In the genomic region with DNA sequence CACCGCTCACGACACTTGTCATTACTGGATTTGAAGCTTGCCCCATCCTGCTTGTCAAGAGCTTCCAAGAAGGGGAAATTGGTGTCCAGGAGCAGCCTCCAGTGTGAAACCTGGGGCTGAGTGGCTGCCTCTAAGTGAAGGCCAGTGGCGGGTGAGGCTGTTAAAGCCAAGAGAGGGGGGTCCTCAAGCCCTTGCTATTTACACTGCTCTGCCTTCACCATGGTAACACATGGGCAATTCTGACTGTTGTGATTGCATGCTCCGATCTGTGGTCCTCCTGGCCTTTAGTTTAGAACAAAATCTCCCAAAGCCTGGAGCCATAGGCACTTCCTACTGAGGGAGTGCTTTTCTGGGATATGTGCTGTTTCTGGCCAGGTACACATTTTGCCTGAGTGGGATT, we compare ENCODE assay signal across 16 mouse cellular contexts.
DNase-seq lines count a peak whose midpoint lies in the region; ATAC-seq lines count a peak whose summit lies in the region.
"Had no signal": no experiment of that assay in that cellular context is flagged by ENCODE, and none has a peak within 500 bp of the region (broad histone marks: within the 10 kb centered on the region; RNA-seq: fewer than 3 reads in every experiment).

No protein-coding gene starts in this region.

- 22% methylated on average over 4 of the region's 4 CpGs for WGBS in forebrain, embryonic 10.5 days
- WGBS in hindbrain, embryonic 15.5 days: 22% methylated on average over 4 of the region's 4 CpGs
- 34% methylated on average over 4 of the region's 4 CpGs for WGBS in neural tube, embryonic 11.5 days
- WGBS in liver, embryonic 11.5 days: 51% methylated on average over 4 of the region's 4 CpGs

- no peaks in the 10 kb centered on the region for H3K27me3 ChIP-seq in forebrain, embryonic 10.5 days (ENCODE audit: poor library complexity, severe bottlenecking)
- H3K27me3 ChIP-seq in hindbrain, embryonic 15.5 days: no peaks in the 10 kb centered on the region
- no peaks in the 10 kb centered on the region for H3K27me3 ChIP-seq in neural tube, embryonic 11.5 days (ENCODE audit: control insufficient read depth, insufficient read depth, low read length)
- H3K27me3 ChIP-seq in liver, embryonic 11.5 days (replicated peaks; ENCODE audit: control insufficient read depth, insufficient read depth, low read length): no peaks in the 10 kb centered on the region
- H3K27me3 ChIP-seq: CH12.LX; liver, embryonic 13.5 days had no signal

- H3K4me2 ChIP-seq in hindbrain, embryonic 15.5 days: no peak overlapping the region
- H3K4me2 ChIP-seq in neural tube, embryonic 11.5 days (ENCODE audit: low read depth): no peak overlapping the region
- no peak overlapping the region for H3K4me2 ChIP-seq in liver, embryonic 11.5 days
- H3K4me2 ChIP-seq: liver, embryonic 13.5 days had no signal

- peaks cover 69% of the 10 kb centered on the region for H3K4me1 ChIP-seq in forebrain, embryonic 10.5 days
- H3K4me1 ChIP-seq in hindbrain, embryonic 15.5 days (replicated peaks): peaks cover 21% of the 10 kb centered on the region
- H3K4me1 ChIP-seq in neural tube, embryonic 11.5 days (ENCODE audit: control insufficient read depth, insufficient read depth, low read length): peaks cover 16% of the 10 kb centered on the region
- no peaks in the 10 kb centered on the region for H3K4me1 ChIP-seq in liver, embryonic 11.5 days (replicated peaks; ENCODE audit: control insufficient read depth, insufficient read depth, low read length)
- H3K4me1 ChIP-seq: liver, embryonic 13.5 days had no signal

- H3K36me3 ChIP-seq in forebrain, embryonic 10.5 days (replicated peaks): no peaks in the 10 kb centered on the region
- H3K36me3 ChIP-seq in hindbrain, embryonic 15.5 days: no peaks in the 10 kb centered on the region
- H3K36me3 ChIP-seq in neural tube, embryonic 11.5 days (ENCODE audit: control insufficient read depth, insufficient read depth, low read length): no peaks in the 10 kb centered on the region
- no peaks in the 10 kb centered on the region for H3K36me3 ChIP-seq in liver, embryonic 11.5 days (ENCODE audit: control insufficient read depth, insufficient read depth, low read length)
- H3K36me3 ChIP-seq: liver, embryonic 13.5 days had no signal

- peak; percentile 49 for DNase-seq in embryo, embryonic 9.5 days (ENCODE audit: extremely low spot score)
- peak; percentile 54 for DNase-seq in forebrain, embryonic 10.5 days (ENCODE audit: extremely low spot score, low spot score)
- DNase-seq in neural tube, embryonic 11.5 days (ENCODE audit: low spot score): peak; percentile 42
- no peak for DNase-seq in layer of hippocampus, postnatal 10 days (ENCODE audit: low spot score in 2 of 2)
- DNase-seq in layer of hippocampus, postnatal 14 days (ENCODE audit: low spot score in 2 of 2): no peak
- DNase-seq in liver, embryonic 11.5 days (ENCODE audit: low spot score): no peak
- DNase-seq: adrenal gland, postnatal 25 days; cerebellum, adult 11 months; gastrocnemius, postnatal 25 days; layer of hippocampus, postnatal 36 days; liver, embryonic 13.5 days; spleen, adult 18-20 months; thymus, postnatal 14 days had no signal

- no peak overlapping the region for H3K9ac ChIP-seq in hindbrain, embryonic 15.5 days
- no peak overlapping the region for H3K9ac ChIP-seq in neural tube, embryonic 11.5 days (ENCODE audit: low read length)
- no peak overlapping the region for H3K9ac ChIP-seq in liver, embryonic 11.5 days (ENCODE audit: low read depth, low read length)
- H3K9ac ChIP-seq: liver, embryonic 13.5 days had no signal

- no peaks in the 10 kb centered on the region for H3K9me3 ChIP-seq in forebrain, embryonic 10.5 days
- H3K9me3 ChIP-seq in hindbrain, embryonic 15.5 days: no peaks in the 10 kb centered on the region
- no peaks in the 10 kb centered on the region for H3K9me3 ChIP-seq in neural tube, embryonic 11.5 days (ENCODE audit: control insufficient read depth, low read length)
- H3K9me3 ChIP-seq in liver, embryonic 11.5 days (ENCODE audit: control insufficient read depth, low read length): no peaks in the 10 kb centered on the region
- H3K9me3 ChIP-seq: liver, embryonic 13.5 days had no signal

- peak; percentile 70 for ATAC-seq in hindbrain, embryonic 15.5 days (ENCODE audit: low FRiP score, low read depth)
- ATAC-seq in neural tube, embryonic 11.5 days (ENCODE audit: insufficient read depth, low FRiP score, low TSS enrichment): peak; percentile 75
- ATAC-seq in liver, embryonic 11.5 days (replicated peaks; ENCODE audit: low FRiP score): no peak

- peak overlapping the region; percentile 82 for H3K27ac ChIP-seq in forebrain, embryonic 10.5 days
- no peak overlapping the region for H3K27ac ChIP-seq in hindbrain, embryonic 15.5 days (replicated peaks)
- no peak overlapping the region for H3K27ac ChIP-seq in neural tube, embryonic 11.5 days (ENCODE audit: low read depth, low read length)
- H3K27ac ChIP-seq in liver, embryonic 11.5 days (ENCODE audit: low read depth, low read length): no peak overlapping the region
- H3K27ac ChIP-seq: liver, embryonic 13.5 days had no signal

- no peak overlapping the region for H3K4me3 ChIP-seq in forebrain, embryonic 10.5 days
- no peak overlapping the region for H3K4me3 ChIP-seq in hindbrain, embryonic 15.5 days
- H3K4me3 ChIP-seq in neural tube, embryonic 11.5 days (ENCODE audit: low read depth, low read length): no peak overlapping the region
- no peak overlapping the region for H3K4me3 ChIP-seq in liver, embryonic 11.5 days (ENCODE audit: low read depth, low read length)
- H3K4me3 ChIP-seq: erythroblast, embryonic 14.5 days; liver, embryonic 13.5 days had no signal

Comparison
In these comparisons a context has a peak if more than half of its experiments do, and no peak if none do; other contexts are left out.
1. DNase-seq: peak in embryo, embryonic 9.5 days (single experiment), forebrain, embryonic 10.5 days (single experiment) and neural tube, embryonic 11.5 days (single experiment); none in layer of hippocampus, postnatal 10 days (0 of 2), layer of hippocampus, postnatal 14 days (0 of 2) and liver, embryonic 11.5 days (single experiment).